ENCODE assay signal across 8 mouse cellular contexts in the genomic region with DNA sequence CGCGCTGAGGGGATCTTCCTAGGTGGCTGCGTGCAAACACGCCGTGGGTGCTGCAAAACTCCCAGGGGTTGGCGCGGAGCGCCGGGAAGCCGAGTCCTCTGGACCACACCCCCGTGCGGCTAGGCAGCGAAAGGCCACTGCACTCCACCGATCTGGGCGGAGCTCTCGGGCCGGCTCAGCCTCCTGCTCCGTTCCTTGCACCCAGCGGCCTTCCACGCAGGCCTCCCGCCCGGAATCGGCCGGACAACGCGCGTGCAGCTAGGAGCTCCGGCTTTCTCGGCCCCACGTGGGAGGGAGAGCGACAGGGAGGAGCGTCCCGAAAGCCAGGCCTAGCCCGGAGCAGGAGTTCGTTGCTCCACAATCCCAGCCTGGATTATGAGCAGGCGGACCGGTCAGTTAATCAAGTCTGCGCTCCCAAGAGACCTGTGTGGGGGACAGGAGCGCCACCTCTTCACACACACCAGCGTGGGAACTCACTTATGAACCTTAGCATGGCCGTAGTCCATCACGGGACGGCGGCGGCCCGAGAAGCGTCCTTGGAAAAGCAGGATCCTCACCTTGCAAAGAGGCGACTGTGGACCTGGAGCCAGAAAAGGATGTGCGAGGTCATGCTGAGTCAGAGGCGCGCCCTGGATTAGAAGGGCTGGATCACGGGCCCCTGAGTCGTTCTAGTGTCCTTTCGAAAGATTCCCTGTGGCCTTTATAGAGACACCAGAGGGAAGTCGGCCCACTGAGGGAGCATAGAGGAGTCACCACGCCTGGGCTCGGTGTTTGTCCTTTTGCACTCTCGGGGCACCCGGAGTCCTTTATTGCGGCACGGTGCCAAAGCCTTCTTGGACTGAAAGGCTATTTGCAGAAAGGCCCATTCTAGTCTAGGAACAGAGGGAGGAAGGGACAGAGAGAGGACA. TPM values are rescaled to one million over a fixed set of nuclear protein-coding genes. Genes with fewer than 3 reads are reported as not detected.
DNase-seq lines count a peak whose midpoint lies in the region; ATAC-seq and TF ChIP-seq lines count a peak whose summit lies in the region.

A gene (minus strand): TSS at position 47 of the 908 bp plus-strand sequence.

- H3K27me3 ChIP-seq in E14TG2a.4 (ENCODE audit: insufficient read depth, low read length): peaks cover 59% of the 10 kb centered on the region
- peaks cover 49% of the 10 kb centered on the region for H3K27me3 ChIP-seq in heart, embryonic 13.5 days (replicated peaks)
- H3K27me3 ChIP-seq in liver, embryonic 13.5 days: no peaks in the 10 kb centered on the region

- no peaks in the 10 kb centered on the region; the same call in 1 of the 2 replicates for H3K9me3 ChIP-seq in E14TG2a.4 (ENCODE audit: low read length)
- H3K9me3 ChIP-seq in heart, embryonic 13.5 days: no peaks in the 10 kb centered on the region
- no peaks in the 10 kb centered on the region for H3K9me3 ChIP-seq in liver, embryonic 13.5 days (replicated peaks)

- WGBS in heart, embryonic 13.5 days: 3% methylated on average over 61 of the region's 61 CpGs
- 3% methylated on average over 61 of the region's 61 CpGs for WGBS in liver, embryonic 13.5 days (ENCODE audit: insufficient replicate concordance)

- peak within 1 kb of the TSS; percentile 56 for H3K27ac ChIP-seq in heart, embryonic 13.5 days (replicated peaks)
- H3K27ac ChIP-seq in liver, embryonic 13.5 days: peak within 1 kb of the TSS; percentile 98

- H3K36me3 ChIP-seq in E14TG2a.4 (ENCODE audit: insufficient read depth, low read length): no peaks in the 10 kb centered on the region
- H3K36me3 ChIP-seq in heart, embryonic 13.5 days: no peaks in the 10 kb centered on the region
- peaks cover 21% of the 10 kb centered on the region for H3K36me3 ChIP-seq in liver, embryonic 13.5 days

- DNase-seq in c-Kit-positive CD71-negative TER-119-negative erythroid progenitor cells, embryonic 14.5 days (ENCODE audit: low read depth): peak; percentile 44
- DNase-seq in fibroblast of lung, adult 2 months (ENCODE audit: low read depth): peak; percentile 47
- peak; percentile 90 for DNase-seq in kidney, postnatal 10 days
- peak; percentile 90 for DNase-seq in liver, embryonic 13.5 days
- DNase-seq in naive thymus-derived CD4-positive, alpha-beta T cell, adult 2 months (ENCODE audit: low read depth): peak; percentile 40
- DNase-seq in spleen, postnatal 4 days (ENCODE audit: low spot score in 2 of 2): peak; percentile 90 to 94

- no peak for TF ChIP-seq CTCF in E14TG2a.4 (conservative IDR thresholded peaks at IDR 0.05; ENCODE audit: low read length)

- peak within 1 kb of the TSS; percentile 76 for H3K4me3 ChIP-seq in E14TG2a.4 (replicated peaks; ENCODE audit: low read length)
- H3K4me3 ChIP-seq in heart, embryonic 13.5 days: peak within 1 kb of the TSS; percentile 62
- peak within 1 kb of the TSS; percentile 74 for H3K4me3 ChIP-seq in liver, embryonic 13.5 days (replicated peaks)

- peak within 1 kb of the TSS; percentile 92 for H3K4me2 ChIP-seq in heart, embryonic 13.5 days
- peak within 1 kb of the TSS; percentile 85 for H3K4me2 ChIP-seq in liver, embryonic 13.5 days

- H3K9ac ChIP-seq in heart, embryonic 13.5 days: peak within 1 kb of the TSS; percentile 81
- peak within 1 kb of the TSS; percentile 89 for H3K9ac ChIP-seq in liver, embryonic 13.5 days

- H3K4me1 ChIP-seq in E14TG2a.4 (replicated peaks; ENCODE audit: low read depth, low read length): peaks cover 17% of the 10 kb centered on the region
- peaks cover 15% of the 10 kb centered on the region for H3K4me1 ChIP-seq in heart, embryonic 13.5 days
- peaks cover 48% of the 10 kb centered on the region for H3K4me1 ChIP-seq in liver, embryonic 13.5 days (replicated peaks)

- ATAC-seq in heart, embryonic 13.5 days (ENCODE audit: extremely low read depth, insufficient number of reproducible peaks, low FRiP score, low TSS enrichment): peak; percentile 90
- peak; percentile 82 for ATAC-seq in liver, embryonic 13.5 days (ENCODE audit: low read depth)

RNA-seq across cellular contexts. Expression of the gene that starts here (rescaled TPM):
- 2.3 and 3.1 TPM in 2 replicates for polyA plus RNA-seq in heart, embryonic 13.5 days (2015; fragmentation: Nextera tagmentation; extraction: Ambion mirVana)
- polyA plus RNA-seq in liver, embryonic 13.5 days (2015; fragmentation: Nextera tagmentation; extraction: Ambion mirVana): 33.7 and 33.9 TPM in 2 replicates

Comparison
In these comparisons a context has a peak if more than half of its experiments do, and no peak if none do; other contexts are left out.
1. Peak in every context shown above with its lines: DNase-seq, ATAC-seq, H3K4me3 ChIP-seq and H3K27ac ChIP-seq.
2. DNase-seq: peak in every context shown above with its lines; median percentile 92 in spleen, postnatal 4 days; 90 in kidney, postnatal 10 days; 90 in liver, embryonic 13.5 days; 47 in fibroblast of lung, adult 2 months; 44 in c-Kit-positive CD71-negative TER-119-negative erythroid progenitor cells, embryonic 14.5 days; 40 in naive thymus-derived CD4-positive, alpha-beta T cell, adult 2 months.